Mouse (Mus musculus) WW6 (cell line): ENCODE measurements at regions not wholly inside any gene's neighbourhood (a gene's known extent, or its start where the extent isn't known, plus 50 kb on each side); places are given as distances from the start of the nearest gene placed in this dataset.

Experiments
- DNase-seq: peaks from one replicate; pipeline ENCODE4 v3.0.0-alpha.2; 2013; ENCODE audit warnings: low read depth, low spot score

DNA sequence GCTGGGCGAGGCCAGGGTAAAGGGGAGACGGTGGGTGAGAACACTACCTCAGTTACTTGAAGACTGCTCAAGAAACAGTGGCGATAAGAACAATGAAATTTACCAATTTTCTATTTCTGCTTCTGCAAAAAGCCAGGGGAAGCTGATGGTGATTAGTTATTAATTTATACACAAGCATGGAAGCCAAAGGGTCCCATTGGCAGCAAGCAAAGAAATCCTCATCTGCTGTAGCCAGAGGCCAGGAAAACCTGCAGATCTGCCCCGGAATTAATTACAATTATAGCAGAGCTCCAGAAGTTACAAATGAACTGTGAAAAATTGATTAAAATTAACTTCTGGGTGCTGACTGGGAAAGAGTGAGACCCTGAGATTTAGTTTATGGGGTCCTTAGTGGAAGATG is 506.2 kb upstream of the Rgma start:
- DNase-seq: no peak

DNA sequence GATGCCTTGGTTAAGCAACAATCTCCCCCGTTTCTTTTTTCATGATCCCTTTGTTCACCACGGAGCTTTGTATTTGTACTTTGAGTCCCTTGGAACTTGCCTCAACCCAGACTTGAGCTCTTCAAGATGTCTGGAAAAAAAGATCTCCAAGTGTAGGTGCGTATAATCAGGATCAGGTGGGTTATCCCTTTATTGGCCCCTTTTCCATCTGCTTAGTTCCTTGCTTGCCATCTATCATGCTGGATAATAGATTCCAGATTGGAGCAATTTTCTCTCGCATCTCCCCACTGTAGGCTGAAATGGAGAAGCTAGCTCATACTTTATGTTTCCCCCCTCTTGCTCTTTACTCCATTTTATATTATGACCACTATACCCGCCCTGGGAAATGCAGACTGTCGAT is 474.5 kb upstream of the Rgma start:
- no peak for DNase-seq

DNA sequence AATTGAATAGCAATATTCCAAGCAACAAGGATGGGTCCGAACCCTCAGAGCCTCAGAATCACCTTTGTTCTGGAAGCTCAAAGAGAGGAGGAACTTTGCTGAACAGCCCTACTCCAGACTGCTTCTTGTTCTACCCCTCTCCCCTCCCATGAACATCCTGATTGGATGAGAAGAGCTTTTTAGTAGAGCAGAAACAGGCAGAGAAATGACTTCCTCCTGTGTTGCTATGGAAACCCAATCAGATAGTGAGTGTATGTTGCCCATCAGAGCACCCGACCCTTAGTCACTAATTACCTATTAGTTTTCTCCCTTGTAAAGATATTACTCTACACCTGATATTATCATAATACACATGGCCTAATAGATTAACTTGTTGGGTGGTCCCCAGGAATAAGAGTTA is 469.4 kb upstream of the Rgma start:
- no peak for DNase-seq

DNA sequence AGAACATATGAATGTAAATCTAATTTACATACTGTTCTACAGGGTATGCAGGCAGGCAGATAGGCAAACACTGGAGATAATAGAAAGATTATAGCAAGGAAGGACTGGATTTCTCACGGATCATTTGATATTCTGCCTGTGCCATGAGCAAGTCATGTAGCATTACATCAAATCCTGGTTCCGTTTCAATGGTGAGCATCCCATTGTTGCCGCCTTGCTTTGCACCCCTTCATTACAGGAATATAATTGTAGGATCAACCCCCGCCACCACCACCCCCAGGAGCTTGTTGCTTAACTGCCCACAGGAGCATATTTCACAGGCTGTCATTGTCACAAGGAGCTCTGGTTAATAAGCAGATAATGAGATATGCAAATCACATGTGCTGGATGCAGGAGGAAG is 468.8 kb upstream of the Rgma start:
- DNase-seq: no peak

DNA sequence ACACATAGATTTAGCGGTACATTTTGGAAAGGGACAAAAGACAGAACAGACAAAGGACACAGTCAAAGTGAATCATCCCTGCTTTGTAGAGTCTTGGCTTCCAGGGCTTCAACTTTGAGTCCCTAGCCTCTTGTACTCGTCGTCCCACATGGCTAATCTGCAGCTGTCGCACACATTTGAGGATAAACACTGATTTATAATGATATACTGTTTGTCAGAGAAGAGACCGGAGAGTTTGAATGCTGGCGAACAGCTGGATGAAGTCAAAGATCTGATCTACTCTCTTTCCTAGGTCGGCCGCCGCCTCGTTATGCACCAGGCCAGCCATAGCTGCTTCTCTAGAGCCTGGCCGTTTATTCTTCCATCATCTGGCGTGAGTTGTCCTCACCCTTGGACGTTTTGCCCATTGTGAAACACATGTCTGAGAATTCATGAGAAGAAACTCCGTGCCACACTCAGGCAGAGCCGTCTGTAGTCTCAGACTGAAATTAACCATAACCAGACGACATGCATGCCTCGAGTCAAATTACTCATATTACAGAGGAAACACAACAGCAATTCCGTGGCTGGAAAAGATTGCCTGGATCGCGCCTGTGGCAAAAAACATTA is 448.4 kb upstream of the Rgma start:
- no peak for DNase-seq

DNA sequence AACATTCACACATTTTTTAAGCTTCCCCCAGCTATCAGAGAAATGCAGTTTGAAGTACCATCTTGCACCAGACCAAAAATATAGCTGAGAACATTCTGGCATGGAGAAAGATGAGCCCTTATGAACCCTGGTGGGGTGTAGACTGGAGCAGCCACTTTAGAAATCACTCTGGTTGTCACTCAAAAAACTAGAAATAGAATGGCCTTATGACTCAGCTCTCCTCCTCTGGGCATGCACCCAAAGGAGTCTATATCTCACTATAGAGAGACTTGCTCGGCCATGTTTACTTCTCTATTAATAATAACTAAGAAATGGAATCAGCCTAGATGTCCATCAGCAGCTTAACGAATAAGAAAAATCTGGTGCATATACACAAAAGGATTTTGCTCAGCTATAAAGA is 436.5 kb upstream of the Rgma start:
- DNase-seq: no peak

DNA sequence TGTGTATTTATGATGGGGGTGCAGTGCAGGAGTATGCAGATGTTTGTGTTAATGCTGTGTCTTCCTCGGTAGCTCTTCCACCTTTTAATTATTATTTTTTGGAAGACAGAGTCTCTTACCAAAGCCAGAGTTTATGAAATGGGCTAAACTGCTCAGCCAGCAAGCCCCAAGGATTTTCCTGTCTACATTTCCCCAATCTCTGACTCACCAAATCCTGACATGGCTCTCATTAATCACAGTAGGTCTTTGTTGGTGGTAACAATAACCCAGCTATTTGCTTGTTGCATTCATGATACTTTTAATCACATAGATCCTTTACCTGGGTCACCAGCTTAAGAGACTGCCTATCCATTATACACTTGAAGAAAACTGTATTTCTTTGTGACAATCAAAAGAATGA is 427.8 kb upstream of the Rgma start:
- no peak for DNase-seq

DNA sequence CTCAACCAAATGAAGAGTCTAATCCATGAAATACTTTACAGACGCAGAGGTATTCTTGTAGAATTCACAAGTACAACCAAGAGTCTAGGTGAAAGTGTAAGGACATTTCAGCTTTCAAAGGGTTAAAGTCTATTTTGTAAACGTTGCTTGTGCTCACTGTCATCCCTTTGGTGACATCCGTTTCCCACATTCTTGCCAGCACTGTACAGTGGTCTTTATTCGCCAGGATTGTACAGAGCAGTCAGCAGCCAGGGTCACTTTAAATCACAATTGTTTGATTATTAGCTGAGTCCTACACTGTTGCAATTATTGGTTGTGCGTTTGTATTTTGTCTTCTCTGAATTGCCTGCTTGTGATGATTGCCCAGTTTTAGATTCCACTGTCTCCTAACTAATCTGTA is 427.3 kb upstream of the Rgma start:
- DNase-seq: no peak

DNA sequence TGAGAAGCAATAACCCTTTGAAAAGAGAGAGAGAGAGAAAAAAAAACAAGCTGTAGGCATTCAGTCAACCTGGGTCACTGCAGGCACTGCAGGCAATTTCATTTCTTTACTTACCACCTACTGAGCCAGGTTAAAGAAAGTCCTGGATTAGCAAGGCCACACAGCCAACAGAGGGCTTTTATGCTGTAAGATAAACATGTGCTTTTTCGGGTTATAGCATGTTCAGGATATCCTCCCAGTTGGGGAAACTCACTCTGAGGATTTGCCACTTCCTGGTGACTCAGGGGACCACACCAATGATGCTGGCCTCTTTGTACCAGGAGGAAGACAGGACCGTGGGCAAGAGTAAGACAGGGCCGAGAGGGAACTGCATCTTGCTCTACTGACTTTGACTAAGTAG is 426.6 kb upstream of the Rgma start:
- DNase-seq: no peak

DNA sequence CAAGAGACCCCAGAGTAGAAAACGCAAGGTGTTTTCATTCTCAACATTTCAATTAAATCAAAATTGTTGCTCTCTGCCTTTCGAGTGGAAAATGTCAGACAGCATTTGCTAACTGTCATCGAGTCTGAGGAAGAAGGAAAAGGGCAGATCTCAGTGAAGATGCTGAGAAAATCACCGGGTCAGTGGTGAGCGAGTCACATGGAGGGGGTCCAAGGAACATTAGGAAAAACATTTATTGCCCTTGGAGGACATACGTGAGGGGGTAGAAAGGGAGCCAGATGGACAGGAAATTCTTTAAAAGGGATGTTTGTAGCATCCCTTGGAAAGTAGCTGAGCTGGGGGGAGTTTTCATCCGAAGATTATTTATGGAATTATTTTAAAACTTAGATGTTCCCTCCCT is 425.4 kb upstream of the Rgma start:
- DNase-seq: no peak

DNA sequence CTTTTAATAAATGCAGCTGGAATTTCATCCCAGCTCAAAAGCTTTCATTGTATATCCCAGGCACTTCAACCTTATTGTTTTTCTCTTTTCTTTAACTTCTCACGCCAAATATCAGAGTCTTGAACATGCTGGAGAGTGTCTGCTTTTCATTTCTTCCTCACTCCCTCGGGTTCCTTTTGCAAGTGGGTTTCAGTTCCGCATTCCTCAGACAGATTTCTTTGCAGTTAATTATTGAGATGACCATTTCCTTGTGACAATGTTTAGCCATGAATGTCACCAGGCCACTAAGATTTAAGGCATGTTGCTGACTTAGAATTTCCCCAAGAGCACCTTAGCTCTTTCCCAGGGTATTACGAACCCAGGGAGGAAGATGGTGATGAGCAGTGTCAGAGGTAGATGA is 417.6 kb upstream of the Rgma start:
- no peak for DNase-seq

DNA sequence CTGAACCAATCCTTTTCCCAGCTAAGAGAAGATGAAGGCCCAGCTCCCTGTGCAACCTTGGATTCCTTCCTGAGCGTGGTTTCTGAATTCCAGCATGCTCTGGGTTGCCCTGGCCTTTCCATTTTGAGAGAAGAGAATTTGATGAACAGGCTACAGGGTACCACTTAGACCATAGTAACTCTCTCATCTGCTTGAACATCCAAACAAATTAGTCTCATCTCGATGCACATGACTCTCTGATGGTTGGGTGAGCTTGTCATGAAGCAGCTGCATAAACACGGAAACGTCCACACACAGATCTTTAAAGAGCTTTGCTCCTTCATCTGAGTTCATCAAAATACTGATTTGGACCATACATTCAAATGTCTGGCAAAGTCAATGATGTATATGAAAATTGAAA is 414.0 kb upstream of the Rgma start:
- no peak for DNase-seq

DNA sequence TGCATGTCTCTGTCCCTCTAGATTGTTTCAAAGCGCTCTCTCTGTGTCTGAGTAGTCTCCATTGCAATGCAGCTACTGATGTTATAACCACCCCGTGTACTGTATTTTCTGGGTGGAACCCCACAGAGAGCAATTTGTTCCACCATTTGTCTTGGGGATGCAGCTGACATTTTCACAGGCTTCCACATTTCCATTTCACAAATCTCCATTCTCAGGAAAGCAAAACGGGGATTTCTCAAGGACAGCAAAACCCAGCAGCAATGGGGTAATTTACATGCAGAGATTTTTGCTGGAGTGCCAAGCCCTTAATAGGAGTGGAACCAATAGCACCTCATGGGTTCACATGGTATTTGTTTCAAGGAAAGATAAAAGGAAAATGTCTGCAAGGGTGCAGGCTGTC is 412.5 kb upstream of the Rgma start:
- no peak for DNase-seq

DNA sequence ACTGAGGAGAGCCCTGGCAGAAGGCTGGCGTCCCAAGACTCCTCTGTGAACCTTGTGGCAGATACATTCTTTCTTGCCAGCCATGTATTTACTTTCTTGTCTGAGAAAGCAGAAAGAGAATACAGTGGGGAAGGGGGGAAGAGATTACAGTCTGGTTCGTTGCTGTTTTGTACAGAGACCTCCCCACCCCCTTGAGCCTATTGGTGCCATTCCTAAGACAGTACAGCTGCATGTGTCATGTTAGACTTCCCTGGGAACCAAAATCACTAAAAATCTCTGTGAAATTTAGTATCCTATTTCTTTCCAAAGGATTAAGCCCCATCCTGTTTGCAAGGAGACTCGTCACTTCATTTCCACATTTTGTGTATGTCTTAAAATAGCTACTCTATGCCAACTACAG is 411.4 kb upstream of the Rgma start:
- no peak for DNase-seq

DNA sequence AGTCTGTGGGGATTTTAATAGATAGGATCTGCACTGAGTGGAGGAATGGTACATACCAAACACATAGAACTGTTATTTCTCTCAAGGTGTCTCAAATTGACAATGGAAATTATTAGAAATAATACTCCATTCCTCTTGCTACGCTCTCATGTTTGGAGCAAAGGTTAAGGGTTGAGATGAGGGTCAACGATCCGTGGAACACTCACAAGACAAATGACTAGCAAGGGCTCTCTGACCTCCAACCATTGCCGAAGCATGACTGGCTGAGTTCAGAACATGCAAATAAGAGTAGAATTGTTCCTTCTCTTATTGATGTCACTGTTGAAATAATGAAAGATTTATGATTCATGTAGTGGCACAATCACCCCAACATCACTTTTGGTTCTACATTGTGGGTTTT is 407.1 kb upstream of the Rgma start:
- no peak for DNase-seq

DNA sequence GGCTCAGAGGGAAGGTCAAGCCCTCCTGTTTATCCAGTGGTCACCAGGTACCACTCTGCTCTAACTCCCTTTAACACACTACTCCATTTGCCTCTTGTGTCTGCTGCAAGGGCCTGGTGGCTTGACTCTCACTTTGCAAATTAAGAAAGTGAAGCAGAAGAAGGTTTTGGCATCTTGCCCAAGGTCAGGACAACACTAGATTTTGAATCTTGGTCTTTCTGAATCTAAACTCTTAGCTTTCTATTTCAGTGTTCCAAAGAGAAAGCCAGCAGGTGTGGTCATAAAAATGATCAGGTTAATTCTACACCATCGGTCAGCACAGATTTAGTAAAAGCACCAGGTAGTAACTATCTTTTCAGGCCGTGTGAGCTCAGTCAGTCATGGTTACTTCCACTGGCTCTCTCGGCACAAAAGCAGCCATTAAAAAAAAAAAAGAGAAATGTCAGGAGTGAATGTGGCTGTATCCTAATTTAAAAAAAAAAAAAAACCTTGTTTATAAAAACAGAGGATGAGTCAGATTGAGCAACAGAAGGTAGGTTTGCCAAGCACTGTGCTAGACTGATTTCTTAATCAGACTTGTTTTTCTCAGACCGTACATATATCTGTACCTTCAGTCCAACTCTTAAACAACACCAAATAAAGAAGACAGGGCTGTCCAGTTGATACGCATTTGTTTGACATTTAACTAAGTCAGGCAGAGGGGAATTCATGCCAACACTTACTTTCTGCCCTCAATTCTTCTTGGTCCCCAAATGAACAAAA is 403.6 kb upstream of the Rgma start:
- DNase-seq: no peak

DNA sequence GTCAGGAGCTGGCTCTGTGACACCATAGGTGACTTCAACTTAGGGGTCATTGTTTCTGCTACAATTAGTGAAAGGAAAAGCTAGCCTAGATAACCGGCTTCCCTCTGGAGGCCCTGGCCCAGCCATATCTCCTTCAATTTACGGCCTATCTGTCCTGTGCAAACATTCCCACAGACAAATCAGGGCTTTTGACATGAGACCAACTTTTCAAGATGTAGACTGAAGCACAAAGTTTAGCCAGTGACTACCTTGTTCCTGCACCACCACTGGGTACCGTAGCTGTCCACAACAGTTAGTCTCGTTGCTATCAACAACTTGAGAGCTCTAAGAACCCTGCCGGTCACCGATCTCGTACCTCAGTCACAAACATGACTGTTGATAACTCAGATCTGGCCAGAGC is 402.9 kb upstream of the Rgma start:
- no peak for DNase-seq

DNA sequence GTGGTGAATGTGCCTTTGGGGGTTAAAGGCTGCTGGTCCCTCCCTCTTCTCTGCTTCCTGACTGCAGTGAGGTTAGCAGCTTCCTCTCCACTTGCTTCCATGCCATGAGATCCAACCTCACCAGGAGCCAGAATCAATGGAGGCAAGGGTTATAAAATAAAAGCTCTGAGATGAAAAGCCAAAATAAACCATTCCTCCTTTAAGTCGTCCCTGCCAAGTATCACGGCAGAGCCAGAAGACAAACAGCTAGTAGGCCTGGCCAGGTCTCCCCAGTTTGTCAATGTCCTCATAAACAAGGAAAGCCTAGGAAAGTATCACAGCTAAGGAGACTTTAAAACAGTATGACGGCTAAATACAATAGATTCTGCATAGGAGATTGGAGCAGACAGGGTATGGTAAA is 401.5 kb upstream of the Rgma start:
- no peak for DNase-seq

DNA sequence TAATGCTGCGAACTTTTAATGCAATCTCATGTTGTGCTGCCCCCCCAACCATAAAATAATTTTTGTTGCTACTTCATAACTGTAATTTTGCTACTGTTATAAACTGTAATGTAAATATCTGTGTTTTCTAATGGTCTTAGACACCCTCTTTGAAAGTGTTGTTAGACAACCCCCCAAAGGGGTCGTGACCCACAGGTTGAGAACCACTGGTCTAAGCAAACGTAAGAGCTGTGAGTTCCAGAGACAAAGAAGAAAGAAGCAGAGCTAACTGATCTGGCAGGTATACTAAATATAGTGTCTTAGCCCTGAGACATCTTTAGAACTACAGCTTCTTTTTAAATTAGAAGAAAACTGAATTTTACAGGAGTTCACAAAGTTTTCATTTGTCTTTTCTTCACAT is 400.9 kb upstream of the Rgma start:
- DNase-seq: no peak

DNA sequence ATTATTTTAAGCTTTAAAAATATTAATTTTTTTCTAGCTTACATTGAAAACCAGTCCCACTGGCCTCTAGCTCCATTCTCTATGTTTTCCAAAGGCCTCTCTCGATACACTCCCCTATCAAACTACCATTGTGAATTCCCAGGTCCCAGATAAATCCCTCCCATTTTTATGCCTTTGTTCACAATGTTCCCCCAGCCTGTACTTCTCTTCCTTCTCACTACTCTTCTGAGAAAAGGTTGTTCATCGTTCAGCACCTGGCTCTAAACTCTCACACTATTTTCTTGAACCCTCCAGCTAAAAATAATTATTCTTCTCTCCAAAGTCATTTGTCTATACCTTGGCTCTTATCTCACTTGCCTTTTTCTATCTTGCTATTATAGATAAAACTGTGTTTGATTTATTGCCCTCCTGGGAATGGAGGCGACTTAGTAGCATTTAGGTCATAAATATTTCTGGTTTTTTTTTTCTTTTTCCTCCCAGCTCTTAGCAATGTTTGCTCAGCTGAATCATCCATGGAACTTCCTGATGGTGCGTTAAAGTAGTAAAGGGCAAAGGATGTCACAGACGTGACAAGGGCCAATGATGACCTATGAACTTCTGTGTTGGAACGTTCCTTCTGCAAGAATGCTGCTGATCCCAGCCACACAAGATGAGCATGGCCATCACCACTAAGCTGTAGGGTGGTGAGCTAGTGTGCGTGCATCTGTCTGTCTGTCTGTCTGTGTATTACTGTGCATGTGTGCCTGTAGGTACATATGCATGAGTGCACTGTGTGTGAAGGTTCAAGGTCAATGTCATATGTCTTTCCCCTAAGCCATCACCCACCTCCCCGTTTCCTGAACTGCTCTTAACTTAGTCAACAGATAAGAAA is 384.5 kb upstream of the Rgma start:
- no peak for DNase-seq

DNA sequence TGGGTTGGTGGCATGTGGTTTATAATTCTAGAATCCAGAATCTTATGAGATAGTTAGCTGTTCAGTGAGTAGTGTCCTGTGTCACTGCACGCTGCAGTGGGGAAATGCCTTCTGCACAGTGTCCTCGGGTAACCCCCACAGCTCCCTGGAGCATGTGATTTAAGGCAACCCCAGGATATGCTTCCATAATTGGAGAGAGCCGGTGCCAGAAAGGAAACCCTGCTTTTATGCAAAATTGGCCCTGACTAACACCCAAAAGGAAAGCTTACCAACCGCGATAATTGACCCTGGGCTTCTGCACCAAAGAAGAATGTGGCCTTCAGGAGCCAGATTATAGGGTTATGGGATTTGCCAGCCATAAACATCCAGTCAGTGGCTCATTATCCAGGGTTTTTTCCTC is 376.9 kb upstream of the Rgma start:
- DNase-seq: no peak

DNA sequence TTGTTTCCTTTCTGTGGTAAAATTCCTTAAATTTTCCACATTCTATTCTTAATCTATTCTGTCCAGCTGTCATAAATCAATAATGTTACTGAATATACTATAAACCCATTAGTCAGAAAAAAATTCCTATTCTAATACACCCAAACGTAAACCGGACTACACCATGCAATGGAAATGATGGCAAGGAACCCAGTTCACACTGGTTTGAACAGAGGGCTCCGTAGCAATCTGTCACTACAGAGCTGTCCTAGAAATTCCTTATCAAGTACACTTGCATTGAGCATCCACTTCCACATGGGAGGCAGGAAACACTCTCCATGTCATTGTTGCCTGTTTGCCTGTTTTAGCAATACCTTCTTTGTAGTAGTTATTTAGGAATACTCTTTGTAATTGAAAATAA is 356.2 kb upstream of the Rgma start:
- no peak for DNase-seq
